Mouse (Mus musculus) kidney, adult 18-20 months (tissue): ENCODE data around the gene Noxo1.
"Not testable (repeated sequence)": the region's sequence is repeated elsewhere in the genome, so short reads cannot be mapped to it uniquely, and the experiment has no call there.

Experiments
- DNase-seq: peaks from one replicate; pipeline ENCODE4 v3.0.0; 2021

Gene Noxo1

GRCm38 (mm10) chr17:24696011-24696697, at the start of gene Noxo1, which contains the start of gene Gfer:
TSS of gene Noxo1 (plus strand) at chr17:24696234.
TSS of gene Gfer (minus strand) at chr17:24696156.
- peak; percentile 89 for DNase-seq

- no peak for DNase-seq
Observed at GRCm38 (mm10) chr17:24646381-24646780, 49.7 kb upstream of the Noxo1 start.

GRCm38 (mm10) chr17:24647493-24647892, 48.5 kb upstream of the Noxo1 start:
- no peak for DNase-seq

- DNase-seq: no peak
Observed at GRCm38 (mm10) chr17:24648731-24649377, 47.2 kb upstream of the Noxo1 start.

- DNase-seq: peak; percentile 68
Observed at GRCm38 (mm10) chr17:24649581-24650069, 46.4 kb upstream of the Noxo1 start.

GRCm38 (mm10) chr17:24650070-24650616, 45.9 kb upstream of the Noxo1 start, which contains the start of gene Slc9a3r2:
TSS of gene Slc9a3r2 (minus strand) at chr17:24650327.
- peak; percentile 76 for DNase-seq

- DNase-seq: no peak
Observed at GRCm38 (mm10) chr17:24650766-24651165, 45.3 kb upstream of the Noxo1 start.

GRCm38 (mm10) chr17:24651835-24652234, 44.2 kb upstream of the Noxo1 start:
- no peak for DNase-seq

- peak; percentile 83 for DNase-seq
Observed at GRCm38 (mm10) chr17:24653967-24654710, 41.9 kb upstream of the Noxo1 start.

- DNase-seq: no peak
Observed at GRCm38 (mm10) chr17:24654969-24655368, 41.1 kb upstream of the Noxo1 start.

GRCm38 (mm10) chr17:24658017-24658758, 37.8 kb upstream of the Noxo1 start, which contains the start of gene Npw:
TSS of gene Npw (minus strand) at chr17:24658457.
- peak; percentile 29 for DNase-seq

GRCm38 (mm10) chr17:24667011-24667410, 29.0 kb upstream of the Noxo1 start:
- not testable (repeated sequence) for DNase-seq

GRCm38 (mm10) chr17:24667416-24667815, 28.6 kb upstream of the Noxo1 start:
- DNase-seq: peak; percentile 74

GRCm38 (mm10) chr17:24669214-24669544, 26.9 kb upstream of the Noxo1 start:
- not testable (repeated sequence) for DNase-seq

- DNase-seq: peak; percentile 95
Observed at GRCm38 (mm10) chr17:24669545-24670245, 26.3 kb upstream of the Noxo1 start, which contains the start of gene Zfp598. TSS of gene Zfp598 (plus strand) at chr17:24669687.

- no peak for DNase-seq
Observed at GRCm38 (mm10) chr17:24670246-24670844, 25.7 kb upstream of the Noxo1 start.

GRCm38 (mm10) chr17:24671346-24671745, 24.7 kb upstream of the Noxo1 start:
- no peak for DNase-seq

GRCm38 (mm10) chr17:24672141-24672540, 23.9 kb upstream of the Noxo1 start:
- peak; percentile 61 for DNase-seq

- no peak for DNase-seq
Observed at GRCm38 (mm10) chr17:24674277-24674676, 21.8 kb upstream of the Noxo1 start.

GRCm38 (mm10) chr17:24676187-24676586, 19.8 kb upstream of the Noxo1 start:
- peak; percentile 60 for DNase-seq

GRCm38 (mm10) chr17:24676877-24677276, 19.2 kb upstream of the Noxo1 start:
- no peak for DNase-seq
